Mouse (Mus musculus): ENCODE data around the gene Cntn5.

The Cntn5 gene

GRCm38 (mm10) chr9:10230973-10231372 lies 673.6 kb downstream of the Cntn5 start:
- no peak for DNase-seq (ENCODE audit: low read depth)

GRCm38 (mm10) chr9:10229716-10230115 lies 674.9 kb downstream of the Cntn5 start:
- DNase-seq (ENCODE audit: low read depth): no peak

GRCm38 (mm10) chr9:10226013-10226412 lies 678.6 kb downstream of the Cntn5 start:
- no peak for DNase-seq (ENCODE audit: low read depth)

GRCm38 (mm10) chr9:10186063-10186462 lies 718.5 kb downstream of the Cntn5 start:
- DNase-seq (ENCODE audit: low read depth): no peak

GRCm38 (mm10) chr9:10170526-10170925 lies 734.0 kb downstream of the Cntn5 start:
- DNase-seq (ENCODE audit: low read depth): no peak

- no peak for DNase-seq (ENCODE audit: low read depth)
Measured at GRCm38 (mm10) chr9:10121350-10122057, 783.1 kb downstream of the Cntn5 start.

GRCm38 (mm10) chr9:10116581-10116980 lies 788.0 kb downstream of the Cntn5 start:
- DNase-seq (ENCODE audit: low read depth): no peak

GRCm38 (mm10) chr9:10109156-10109555 lies 795.4 kb downstream of the Cntn5 start:
- no peak for DNase-seq (ENCODE audit: low read depth)

GRCm38 (mm10) chr9:10107861-10108260 lies 796.7 kb downstream of the Cntn5 start:
- no peak for DNase-seq (ENCODE audit: low read depth)

- no peak for DNase-seq (ENCODE audit: low read depth)
Measured at GRCm38 (mm10) chr9:10101812-10102440, 802.6 kb downstream of the Cntn5 start.

- no peak for DNase-seq (ENCODE audit: low read depth)
Measured at GRCm38 (mm10) chr9:10076282-10076681, 828.3 kb downstream of the Cntn5 start.

GRCm38 (mm10) chr9:10073401-10073800 lies 831.2 kb downstream of the Cntn5 start:
- no peak for DNase-seq (ENCODE audit: low read depth)

- DNase-seq (ENCODE audit: low read depth): no peak
Measured at GRCm38 (mm10) chr9:10072860-10073259, 831.7 kb downstream of the Cntn5 start.

GRCm38 (mm10) chr9:10071271-10071670 lies 833.3 kb downstream of the Cntn5 start:
- no peak for DNase-seq (ENCODE audit: low read depth)

- DNase-seq (ENCODE audit: low read depth): no peak
Measured at GRCm38 (mm10) chr9:10044969-10045789, 859.4 kb downstream of the Cntn5 start.

- DNase-seq (ENCODE audit: low read depth): no peak
Measured at GRCm38 (mm10) chr9:10043001-10043400, 861.6 kb downstream of the Cntn5 start.

- no peak for DNase-seq (ENCODE audit: low read depth)
Measured at GRCm38 (mm10) chr9:10015129-10015528, 889.4 kb downstream of the Cntn5 start.

GRCm38 (mm10) chr9:9984028-9984427 lies 920.5 kb downstream of the Cntn5 start:
- no peak for DNase-seq (ENCODE audit: low read depth)

GRCm38 (mm10) chr9:9983220-9983619 lies 921.4 kb downstream of the Cntn5 start:
- DNase-seq (ENCODE audit: low read depth): no peak

GRCm38 (mm10) chr9:9965370-9965769 lies 939.2 kb downstream of the Cntn5 start:
- no peak for DNase-seq (ENCODE audit: low read depth)

- DNase-seq (ENCODE audit: low read depth): no peak
Measured at GRCm38 (mm10) chr9:9960610-9961172, 943.9 kb downstream of the Cntn5 start.

GRCm38 (mm10) chr9:9949346-9949745 lies 955.2 kb downstream of the Cntn5 start:
- DNase-seq (ENCODE audit: low read depth): no peak

- DNase-seq (ENCODE audit: low read depth): no peak
Measured at GRCm38 (mm10) chr9:9944872-9945271, 959.7 kb downstream of the Cntn5 start.

Measured in naive thymus-derived CD4-positive, alpha-beta T cell, adult 2 months (primary cell).